Mouse (Mus musculus) liver (tissue): ENCODE data around the gene Med15.

ENCODE experiments used
- DNase-seq: peaks from one replicate; pipeline ENCODE4 v3.0.0-alpha.2; 2020; ENCODE audit warnings: mixed read lengths

Gene Med15

GRCm38 (mm10) chr16:17647566-17648340 lies 84.9 kb downstream of the Med15 start:
- no peak for DNase-seq

GRCm38 (mm10) chr16:17647156-17647555 lies 85.5 kb downstream of the Med15 start:
- DNase-seq, result no peak

GRCm38 (mm10) chr16:17646310-17647114 lies 86.2 kb downstream of the Med15 start, which contains the start of gene Ccdc74a:
Gene Ccdc74a (plus strand): TSS chr16:17646470.
- peak; percentile 92 for DNase-seq

- no peak for DNase-seq
Measured at GRCm38 (mm10) chr16:17643437-17643990, 89.2 kb downstream of the Med15 start.

- DNase-seq, result no peak
Measured at GRCm38 (mm10) chr16:17642311-17642710, 90.4 kb downstream of the Med15 start.

GRCm38 (mm10) chr16:17641301-17641700 lies 91.4 kb downstream of the Med15 start:
- no peak for DNase-seq

GRCm38 (mm10) chr16:17640706-17641105 lies 92.0 kb downstream of the Med15 start:
- no peak for DNase-seq

GRCm38 (mm10) chr16:17639951-17640350 lies 92.7 kb downstream of the Med15 start:
- no peak for DNase-seq

- no peak for DNase-seq
Measured at GRCm38 (mm10) chr16:17639081-17639480, 93.6 kb downstream of the Med15 start.

- DNase-seq, result peak; percentile 87
Measured at GRCm38 (mm10) chr16:17638036-17638628, 94.6 kb downstream of the Med15 start.

- DNase-seq, result peak; percentile 49
Measured at GRCm38 (mm10) chr16:17637610-17638009, 95.1 kb downstream of the Med15 start.

GRCm38 (mm10) chr16:17636904-17637303 lies 95.8 kb downstream of the Med15 start:
- DNase-seq, result peak; percentile 32

- peak; percentile 41 for DNase-seq
Measured at GRCm38 (mm10) chr16:17633481-17634181, 99.1 kb downstream of the Med15 start.

- DNase-seq, result no peak
Measured at GRCm38 (mm10) chr16:17632580-17632979, 100.1 kb downstream of the Med15 start.

- DNase-seq, result no peak
Measured at GRCm38 (mm10) chr16:17626269-17626555, 106.5 kb downstream of the Med15 start.

GRCm38 (mm10) chr16:17625488-17626268 lies 107.0 kb downstream of the Med15 start:
- no peak for DNase-seq

GRCm38 (mm10) chr16:17621936-17622335 lies 110.8 kb downstream of the Med15 start:
- DNase-seq, result no peak

- DNase-seq, result peak; percentile 93
Measured at GRCm38 (mm10) chr16:17619198-17620105, 113.2 kb downstream of the Med15 start, which contains the start of gene Smpd4. Gene Smpd4 (plus strand): TSS chr16:17619354.

- DNase-seq, result peak; percentile 78
Measured at GRCm38 (mm10) chr16:17617922-17618565, 114.6 kb downstream of the Med15 start.

- no peak for DNase-seq
Measured at GRCm38 (mm10) chr16:17616212-17616611, 116.5 kb downstream of the Med15 start.
